Mouse (Mus musculus) C2C12 (cell line): ENCODE data around the gene Arid5b. TPM values are rescaled to one million over a fixed set of nuclear protein-coding genes. Genes with fewer than 3 reads are reported as not detected.

Source experiments
- H3K27me3 ChIP-seq: one replicate; pipeline ENCODE4 v1.6.1; 2011; ENCODE audit not compliant: control insufficient read depth, insufficient read depth, insufficient read length
- H3K36me3 ChIP-seq: one replicate; pipeline ENCODE4 v1.6.1; 2011; ENCODE audit not compliant: control insufficient read depth, insufficient read depth
- H3K4me3 ChIP-seq: one replicate; pipeline ENCODE4 v1.5.1; 2011; ENCODE audit warnings: mild to moderate bottlenecking, control low read depth; ENCODE audit not compliant: poor library complexity, insufficient read depth, severe bottlenecking
- H3K79me2 ChIP-seq: one replicate; pipeline ENCODE4 v1.6.1; 2011; ENCODE audit not compliant: control insufficient read depth, insufficient read depth
- H3K79me3 ChIP-seq: one replicate; pipeline ENCODE4 v1.6.1; 2011; ENCODE audit warnings: low read depth, control low read depth
- H3ac ChIP-seq: one replicate; pipeline ENCODE3; 2011; ENCODE audit warnings: low read depth; ENCODE audit not compliant: control insufficient read depth, insufficient read length
- CEBPB ChIP-seq: IDR thresholded peaks from one replicate; pipeline ENCODE4 v1.6.1; 2011; ENCODE audit warnings: low read depth, mild to moderate bottlenecking, control low read depth, moderate library complexity
- CTCF ChIP-seq: IDR thresholded peaks from one replicate; pipeline ENCODE4 v1.5.1; 2011; ENCODE audit not compliant: control insufficient read depth, insufficient read depth, insufficient read length
- FOSL1 ChIP-seq: IDR thresholded peaks from one replicate; pipeline ENCODE4 v1.8.0; 2011; ENCODE audit warnings: mild to moderate bottlenecking, low read length; ENCODE audit not compliant: poor library complexity, insufficient read depth, severe bottlenecking
- MAX ChIP-seq: IDR thresholded peaks from one replicate; pipeline ENCODE4 v1.6.1; 2011; ENCODE audit warnings: mild to moderate bottlenecking, control low read depth
- MYOD1 ChIP-seq: IDR thresholded peaks from one replicate; pipeline ENCODE4 v1.6.1; 2011; ENCODE audit warnings: low read depth; ENCODE audit not compliant: control insufficient read depth, insufficient read length
- MYOG ChIP-seq: IDR thresholded peaks from one replicate; pipeline ENCODE4 v1.6.1; 2011; ENCODE audit not compliant: control insufficient read depth, insufficient read length; ENCODE audit errors: extremely low read depth
- USF1 ChIP-seq: IDR thresholded peaks from one replicate; pipeline ENCODE4 v1.6.1; 2011; ENCODE audit warnings: low read depth, mild to moderate bottlenecking, control low read depth, moderate library complexity
- polyA plus RNA-seq: library from polyadenylated mRNA; unstranded; fragments of >200 nt; fragmentation: generic; extraction: Trizol; gene quantifications from one replicate; pipeline ENCODE4 v1.2.1, GENCODE M21; 2012; ENCODE audit warnings: missing spikeins

Arid5b gene
- polyA plus RNA-seq, 1 experiment = 6.0 TPM

- peaks cover 47% of the 10 kb centered on the region for H3K79me2 ChIP-seq
- no peaks in the 10 kb centered on the region for H3K27me3 ChIP-seq
- TF ChIP-seq MAX (no peak), MYOG (no peak), FOSL1 (no peak), MYOD1 (no peak), CEBPB (no peak), USF1 (no peak), CTCF (no peak)
- H3K79me3 ChIP-seq = peaks cover 6% of the 10 kb centered on the region
- H3K36me3 ChIP-seq = peaks cover 31% of the 10 kb centered on the region
- H3ac ChIP-seq = no peak overlapping the region
- H3K4me3 ChIP-seq = no peak overlapping the region
Measured at GRCm38 (mm10) chr10:68181156-68181555, 97.4 kb downstream of the Arid5b start.

- H3K27me3 ChIP-seq = no peaks in the 10 kb centered on the region
- H3K79me3 ChIP-seq = peaks cover 6% of the 10 kb centered on the region
- H3K79me2 ChIP-seq = peaks cover 47% of the 10 kb centered on the region
- H3K4me3 ChIP-seq = no peak overlapping the region
- peaks cover 27% of the 10 kb centered on the region for H3K36me3 ChIP-seq
- TF ChIP-seq CEBPB (no peak), MYOG (no peak), USF1 (no peak), MAX (no peak), CTCF (no peak), MYOD1 (no peak), FOSL1 (no peak)
- H3ac ChIP-seq = no peak overlapping the region
Measured at GRCm38 (mm10) chr10:68180721-68181120, 97.8 kb downstream of the Arid5b start.

GRCm38 (mm10) chr10:68180151-68180550 is 98.4 kb downstream of the Arid5b start:
- TF ChIP-seq FOSL1 (no peak), USF1 (peak; percentile 46)
- Histone ChIP-seq H3K27me3 (no peaks in the 10 kb centered on the region), H3ac (no peak overlapping the region), H3K79me3 (peaks cover 6% of the 10 kb centered on the region), H3K79me2 (peaks cover 47% of the 10 kb centered on the region), H3K4me3 (no peak overlapping the region), H3K36me3 (peaks cover 25% of the 10 kb centered on the region)

GRCm38 (mm10) chr10:68179741-68180140 is 98.8 kb downstream of the Arid5b start:
- Histone ChIP-seq H3ac (no peak overlapping the region), H3K36me3 (peaks cover 21% of the 10 kb centered on the region), H3K27me3 (no peaks in the 10 kb centered on the region), H3K4me3 (no peak overlapping the region), H3K79me3 (peaks cover 6% of the 10 kb centered on the region), H3K79me2 (peaks cover 47% of the 10 kb centered on the region)
- TF ChIP-seq CTCF = no peak
- no peak for TF ChIP-seq MAX
- no peak for TF ChIP-seq USF1
- no peak for TF ChIP-seq FOSL1
- no peak for TF ChIP-seq MYOD1
- TF ChIP-seq MYOG = no peak
- TF ChIP-seq CEBPB = no peak

GRCm38 (mm10) chr10:68179339-68179738 is 99.2 kb downstream of the Arid5b start:
- Histone ChIP-seq H3ac (no peak overlapping the region), H3K79me3 (peaks cover 6% of the 10 kb centered on the region), H3K79me2 (peaks cover 47% of the 10 kb centered on the region), H3K27me3 (no peaks in the 10 kb centered on the region), H3K4me3 (no peak overlapping the region), H3K36me3 (peaks cover 19% of the 10 kb centered on the region)
- no peak for TF ChIP-seq MYOD1

- peaks cover 10% of the 10 kb centered on the region for H3K36me3 ChIP-seq
- TF ChIP-seq MYOD1 = no peak
- no peak for TF ChIP-seq FOSL1
- no peak for TF ChIP-seq USF1
- TF ChIP-seq MAX = no peak
Measured at GRCm38 (mm10) chr10:68177697-68178485, 100.6 kb downstream of the Arid5b start.

GRCm38 (mm10) chr10:68175811-68176210 is 102.7 kb downstream of the Arid5b start:
- peaks cover 5% of the 10 kb centered on the region for H3K79me3 ChIP-seq
- peaks cover 10% of the 10 kb centered on the region for H3K36me3 ChIP-seq
- no peak for TF ChIP-seq MYOG
- TF ChIP-seq USF1 = no peak
- no peak for TF ChIP-seq MYOD1
- no peak for TF ChIP-seq CEBPB
- TF ChIP-seq MAX = no peak
- no peak for TF ChIP-seq CTCF
- TF ChIP-seq FOSL1 = no peak
- no peaks in the 10 kb centered on the region for H3K27me3 ChIP-seq
- H3K79me2 ChIP-seq = peaks cover 40% of the 10 kb centered on the region
- no peak overlapping the region for H3ac ChIP-seq
- no peak overlapping the region for H3K4me3 ChIP-seq

More at GRCm38 (mm10) chr10:68177697-68178485, 100.6 kb downstream of the Arid5b start:
- Histone ChIP-seq H3K27me3 (no peaks in the 10 kb centered on the region), H3K4me3 (no peak overlapping the region), H3K79me2 (peaks cover 39% of the 10 kb centered on the region), H3K79me3 (peaks cover 6% of the 10 kb centered on the region), H3ac (no peak overlapping the region)
